Mouse (Mus musculus) heart, postnatal 0 days (tissue): ENCODE results near the gene Atp6v1g2.

Experiments used
- CTCF ChIP-seq: IDR thresholded peaks from 2 replicates; pipeline ENCODE4 v1.5.1; 2016; ENCODE audit warnings: antibody characterized with exemption, control low read depth, low read depth
- EP300 ChIP-seq: IDR thresholded peaks from 2 replicates; pipeline ENCODE4 v1.6.1; 2016; ENCODE audit warnings: antibody characterized with exemption, low read depth

- TF ChIP-seq CTCF (no peak), EP300 (no peak)
Observed at GRCm38 (mm10) chr17:35222299-35222698, 11.2 kb upstream of the Atp6v1g2 start.
